Mouse (Mus musculus) left cerebral cortex, postnatal 36 days (tissue): ENCODE results near the gene Adra2b. TPM values are rescaled to one million over a fixed set of nuclear protein-coding genes. Genes with fewer than 3 reads are reported as not detected.

Experiments used
- DNase-seq, 2 experiments: peaks; one replicate each; pipeline ENCODE4 v3.0.0; 2021 to 2022; ENCODE audit warnings: low spot score in 2 of 2, mixed read lengths in 1 of 2
- intact Hi-C: fragments of 180-260 bp; cut with DNase I; formaldehyde crosslinking; loops from one replicate; pipeline ENCODE4 v1.15.1; 2025
- total RNA-seq, 2 experiments: library from RNA; stranded (reverse); gene quantifications; 2 replicates each; pipeline ENCODE4 v1.2.3; 2021

Adra2b gene
- total RNA-seq, 2 experiments from 2014 or later, result 0.25 to 0.97 TPM

DNA sequence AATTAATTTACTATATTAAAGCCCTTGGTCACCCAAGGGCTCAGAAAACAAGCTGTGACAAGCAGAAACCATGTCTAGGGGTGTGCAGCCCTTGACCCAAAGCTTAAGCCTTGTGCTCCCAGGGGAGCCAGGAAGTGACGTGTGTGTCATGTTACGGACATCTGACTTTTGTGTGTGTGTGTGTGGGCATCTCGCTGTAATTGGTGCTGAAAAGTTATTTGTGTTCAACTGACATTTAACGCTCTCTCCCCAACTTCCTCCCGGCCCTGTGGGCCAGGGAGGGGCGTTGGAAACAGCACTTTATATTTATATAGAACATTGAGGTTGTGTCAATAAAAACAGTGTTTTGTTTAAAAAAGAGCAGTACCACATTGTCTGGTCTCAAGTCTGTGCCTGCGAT is 25.0 kb upstream of the Adra2b start:
- intact Hi-C loops, result loop anchor here (10.0 kb wide), 1 partner anchor 173 kb away; no protein-coding TSS in a partner anchor
- DNase-seq, result no peak

DNA sequence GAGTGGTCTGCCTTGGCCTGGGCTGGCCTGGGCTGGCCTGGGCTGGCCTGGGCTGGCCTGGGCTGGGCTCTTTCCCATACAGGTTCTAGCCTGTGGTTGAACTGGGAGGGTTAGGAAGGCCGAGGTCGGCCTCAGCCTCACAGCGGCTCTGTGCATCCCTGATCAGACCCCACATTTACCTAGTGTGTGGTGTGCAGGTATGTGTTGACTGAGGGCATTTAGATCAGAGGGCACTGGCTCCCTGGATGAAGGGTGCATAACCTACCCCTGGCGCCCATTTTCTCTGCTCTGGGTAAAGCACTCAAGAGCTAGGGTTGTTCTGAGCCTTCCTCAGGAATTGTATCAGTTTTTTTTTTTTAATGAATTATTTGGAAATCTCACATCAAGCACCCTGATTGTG is 24.6 kb upstream of the Adra2b start, which contains the start of gene Astl:
Gene Astl (plus strand): TSS at position 224 of the 400 bp plus-strand sequence.
- DNase-seq, result no peak
- intact Hi-C loops, result loop anchor here (10.0 kb wide), 1 partner anchor 174 kb away; no protein-coding TSS in a partner anchor

DNA sequence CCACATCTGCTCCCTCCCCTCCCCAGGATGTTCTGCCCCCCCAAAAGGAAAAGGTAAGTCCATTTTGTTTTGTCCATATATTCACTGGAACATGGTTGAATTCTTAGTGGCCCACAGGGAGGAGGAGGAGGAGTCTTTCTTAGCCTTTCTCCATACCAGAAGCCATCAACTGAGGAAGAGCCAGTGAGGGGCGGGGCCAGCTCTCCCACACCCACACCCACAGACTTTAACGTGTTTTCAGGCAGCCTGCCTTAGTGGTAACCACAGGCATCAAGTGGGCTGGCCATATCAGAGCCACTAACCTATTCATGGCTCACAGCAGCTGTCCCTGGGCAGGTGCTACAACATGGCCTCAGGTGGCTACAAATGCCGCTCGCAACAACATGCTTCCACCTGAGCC is 24.2 kb upstream of the Adra2b start:
- DNase-seq, result no peak
- intact Hi-C loops, result loop anchor here (10.0 kb wide), 1 partner anchor 174 kb away; no protein-coding TSS in a partner anchor

DNA sequence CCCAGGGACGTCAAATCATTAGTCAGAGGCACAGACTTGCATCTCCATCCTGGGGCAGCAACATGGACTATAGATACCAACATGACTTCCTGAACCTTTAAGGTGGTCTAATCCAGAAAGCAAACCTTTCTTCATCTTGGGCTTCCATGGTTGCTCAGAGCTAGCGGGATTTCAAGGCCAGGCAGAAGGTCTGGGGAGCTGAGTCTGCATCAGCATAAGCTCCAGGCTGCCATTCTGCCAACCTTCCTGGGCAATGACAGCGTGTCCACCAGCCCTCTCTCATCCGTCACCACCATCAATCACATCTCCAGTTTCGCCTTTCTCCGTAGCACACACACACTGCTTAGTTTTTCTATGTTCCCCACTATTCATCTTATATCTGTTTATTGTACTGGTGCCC is 23.7 kb upstream of the Adra2b start:
- intact Hi-C loops, result loop anchor here (10.0 kb wide), 1 partner anchor 174 kb away; no protein-coding TSS in a partner anchor
- DNase-seq, result no peak

DNA sequence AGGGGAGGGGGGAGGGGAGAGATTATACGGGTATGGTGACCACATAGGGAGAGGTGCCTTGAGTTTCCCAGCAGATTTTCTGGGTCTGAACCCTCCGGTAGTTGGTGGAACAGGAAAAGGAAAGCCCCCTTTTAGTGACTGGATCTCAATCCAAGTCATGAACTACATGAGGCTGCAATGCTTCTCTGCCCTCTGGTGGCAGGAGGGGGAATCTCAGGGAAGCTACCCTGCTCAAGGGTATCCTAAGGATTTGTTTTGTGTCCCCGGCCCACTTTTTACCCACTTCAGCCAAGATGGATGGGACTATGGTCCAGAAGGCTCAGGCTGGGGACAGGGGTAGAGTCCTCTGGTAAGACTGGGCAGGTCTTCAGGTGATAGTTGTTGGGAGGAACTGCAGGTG is 21.8 kb upstream of the Adra2b start:
- peak; percentile 29 to 31 for DNase-seq
- intact Hi-C loops, result no loop called here

DNA sequence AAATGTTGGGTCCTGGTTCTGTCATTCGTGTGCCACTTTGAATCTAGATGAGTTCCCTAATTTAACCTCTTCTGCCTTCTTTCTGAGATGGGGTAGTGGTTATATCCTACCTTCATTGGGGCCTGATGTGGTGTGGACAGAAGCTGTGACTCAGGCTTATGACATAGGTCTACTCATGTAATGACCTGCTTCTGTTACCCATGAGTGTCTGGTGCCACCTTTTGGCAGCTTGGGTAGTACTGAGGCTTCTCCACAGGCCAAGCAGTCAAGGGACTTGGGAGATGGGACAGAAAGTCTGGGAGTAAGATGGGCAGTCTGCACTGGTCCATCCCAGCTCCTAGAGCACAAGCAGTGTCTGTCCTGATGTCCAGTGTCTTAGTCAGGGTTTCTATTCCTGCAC is 16.7 kb upstream of the Adra2b start:
- intact Hi-C loops, result no loop called here

DNA sequence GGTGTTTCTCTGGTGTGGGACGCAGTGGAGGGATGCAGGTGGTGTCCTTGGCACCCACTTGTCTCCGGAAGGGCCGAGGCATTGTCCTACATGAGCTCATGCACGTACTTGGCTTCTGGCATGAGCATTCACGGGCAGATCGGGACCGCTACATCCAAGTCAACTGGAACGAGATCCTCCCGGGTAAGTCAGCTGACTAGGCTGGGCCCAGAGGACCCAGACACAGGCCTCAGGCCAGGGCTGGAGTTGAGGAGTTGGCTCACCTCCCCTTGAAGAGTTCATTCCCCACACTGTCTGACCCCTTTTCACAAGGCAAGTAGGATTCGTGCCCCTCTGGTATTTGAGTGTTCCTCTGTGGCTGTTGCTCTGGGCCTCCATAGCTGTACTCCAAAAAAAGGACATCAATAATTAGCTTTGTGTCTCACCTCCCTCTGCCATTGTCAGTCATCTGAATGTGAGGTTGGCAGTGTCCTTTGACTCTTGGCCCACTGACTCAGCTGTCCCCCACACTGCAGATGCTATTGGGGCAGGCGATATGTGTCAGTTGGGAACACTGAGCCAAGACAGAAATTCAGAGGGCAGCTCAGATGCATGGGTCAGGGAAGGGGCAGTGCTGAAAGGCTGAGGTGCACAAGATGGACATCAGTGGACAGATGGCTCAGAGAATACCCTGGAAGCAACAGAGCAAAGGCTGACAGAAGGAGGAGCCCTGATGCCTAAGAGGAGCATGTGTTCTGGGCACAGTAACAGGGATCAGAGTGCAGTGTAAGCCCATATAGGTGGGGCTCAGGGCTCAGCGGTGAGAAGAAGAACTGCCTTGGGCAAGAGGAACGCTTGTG is 15.6 kb upstream of the Adra2b start:
- intact Hi-C loops, result no loop called here
- DNase-seq, result no peak

More for the DNA sequence above, 16.7 kb upstream of the Adra2b start:
- DNase-seq, result no peak

DNA sequence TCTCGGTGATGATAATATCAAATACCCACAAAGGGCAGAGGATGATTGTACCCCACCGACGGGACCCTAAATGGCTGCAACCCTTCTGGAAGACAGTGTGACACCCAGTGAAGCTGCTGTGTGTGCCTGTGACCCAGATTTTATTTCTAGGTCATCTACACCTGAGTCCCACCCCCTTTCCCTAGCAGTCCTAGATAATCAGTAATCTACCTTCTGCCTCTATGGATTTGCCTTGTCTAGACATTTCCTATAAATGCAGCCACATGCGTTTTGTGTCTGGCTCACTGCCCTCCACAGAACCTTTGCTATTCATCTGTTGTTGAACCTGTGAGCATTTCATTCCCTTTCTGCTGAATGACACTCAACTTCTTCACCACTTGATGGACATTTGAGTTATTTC is 9.1 kb upstream of the Adra2b start:
- DNase-seq, result no peak

DNA sequence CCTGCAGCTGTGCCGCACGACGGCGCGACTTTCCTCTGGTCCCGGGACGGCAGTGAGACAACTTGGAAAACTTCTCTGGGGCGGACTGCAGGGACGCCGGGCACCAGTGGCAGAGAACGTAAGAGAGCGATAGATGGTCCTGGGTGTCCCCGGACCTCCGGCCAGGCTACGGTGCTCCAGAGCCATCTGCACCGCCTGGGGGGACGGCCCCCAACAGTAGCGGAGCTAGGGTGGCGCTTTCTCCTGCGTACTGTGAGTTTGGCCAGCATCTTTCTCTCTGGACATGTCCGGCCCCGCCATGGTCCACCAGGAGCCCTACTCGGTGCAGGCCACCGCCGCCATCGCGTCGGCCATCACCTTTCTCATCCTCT is 259 bp downstream of the Adra2b start:
- intact Hi-C loops, result loop anchor here (5.0 kb wide), 1 partner anchor 194 kb away; no protein-coding TSS in a partner anchor
- DNase-seq, result no peak

More for the DNA sequence above, 9.1 kb upstream of the Adra2b start:
- intact Hi-C loops, result no loop called here

DNA sequence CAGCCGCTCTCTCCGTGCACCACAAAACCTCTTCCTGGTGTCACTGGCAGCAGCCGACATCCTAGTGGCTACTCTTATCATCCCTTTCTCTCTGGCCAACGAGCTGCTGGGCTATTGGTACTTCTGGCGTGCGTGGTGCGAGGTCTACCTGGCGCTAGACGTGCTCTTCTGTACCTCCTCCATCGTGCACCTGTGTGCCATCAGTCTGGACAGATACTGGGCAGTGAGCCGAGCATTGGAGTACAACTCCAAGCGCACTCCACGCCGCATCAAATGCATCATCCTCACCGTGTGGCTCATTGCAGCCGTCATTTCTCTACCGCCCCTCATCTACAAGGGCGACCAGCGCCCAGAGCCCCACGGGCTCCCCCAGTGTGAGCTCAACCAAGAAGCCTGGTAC is 688 bp downstream of the Adra2b start:
- intact Hi-C loops, result loop anchor here (5.0 kb wide), 1 partner anchor 194 kb away; no protein-coding TSS in a partner anchor
- no peak for DNase-seq

DNA sequence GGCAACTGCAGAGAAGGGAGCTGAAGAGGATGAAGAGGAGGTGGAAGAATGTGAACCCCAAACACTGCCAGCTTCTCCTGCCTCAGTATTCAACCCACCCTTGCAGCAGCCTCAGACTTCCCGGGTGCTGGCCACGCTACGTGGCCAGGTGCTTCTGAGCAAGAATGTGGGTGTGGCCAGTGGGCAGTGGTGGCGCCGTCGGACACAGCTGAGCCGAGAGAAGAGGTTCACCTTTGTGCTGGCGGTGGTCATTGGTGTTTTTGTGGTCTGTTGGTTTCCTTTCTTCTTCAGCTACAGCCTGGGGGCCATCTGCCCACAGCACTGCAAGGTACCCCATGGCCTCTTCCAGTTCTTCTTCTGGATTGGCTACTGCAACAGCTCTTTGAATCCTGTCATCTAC is 1.4 kb downstream of the Adra2b start:
- intact Hi-C loops, result loop anchor here (5.0 kb wide), 1 partner anchor 193 kb away; no protein-coding TSS in a partner anchor

DNA sequence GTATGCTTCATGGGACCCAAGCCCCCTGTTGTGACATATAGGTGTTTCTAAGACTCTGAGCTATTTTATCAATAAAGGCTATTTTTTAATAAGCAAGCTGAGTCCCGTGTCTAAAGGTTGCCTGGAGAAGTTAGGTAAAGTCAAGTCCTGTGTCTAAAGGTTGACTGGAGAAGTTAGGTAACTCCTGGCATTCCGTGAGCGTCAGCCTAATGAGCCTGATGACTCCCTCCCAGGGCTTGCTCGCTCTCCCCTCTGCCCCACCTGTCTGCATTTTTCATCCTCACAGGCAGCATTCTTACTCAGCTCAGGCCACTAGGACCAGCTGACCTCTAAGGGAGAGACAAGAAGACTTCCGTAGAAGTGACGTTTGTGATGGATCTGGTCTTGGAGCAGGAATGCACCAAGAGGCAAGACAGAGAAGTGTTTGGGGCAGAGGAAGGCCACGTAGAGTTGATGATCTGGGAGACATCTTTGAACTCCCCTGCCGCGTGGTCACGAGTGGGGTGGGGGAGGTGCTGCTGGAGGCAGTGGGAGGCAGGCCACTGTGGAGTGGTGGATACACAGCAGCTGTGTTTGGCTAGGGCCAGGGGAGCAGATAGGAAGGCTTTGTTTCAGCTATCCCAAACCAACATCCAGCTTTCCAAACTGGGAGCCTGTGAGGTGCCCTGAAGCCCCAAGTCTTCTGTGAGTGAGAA is 4.3 kb downstream of the Adra2b start:
- intact Hi-C loops, result no loop called here
- DNase-seq, result no peak

More for the DNA sequence above, 1.4 kb downstream of the Adra2b start:
- DNase-seq, result no peak

DNA sequence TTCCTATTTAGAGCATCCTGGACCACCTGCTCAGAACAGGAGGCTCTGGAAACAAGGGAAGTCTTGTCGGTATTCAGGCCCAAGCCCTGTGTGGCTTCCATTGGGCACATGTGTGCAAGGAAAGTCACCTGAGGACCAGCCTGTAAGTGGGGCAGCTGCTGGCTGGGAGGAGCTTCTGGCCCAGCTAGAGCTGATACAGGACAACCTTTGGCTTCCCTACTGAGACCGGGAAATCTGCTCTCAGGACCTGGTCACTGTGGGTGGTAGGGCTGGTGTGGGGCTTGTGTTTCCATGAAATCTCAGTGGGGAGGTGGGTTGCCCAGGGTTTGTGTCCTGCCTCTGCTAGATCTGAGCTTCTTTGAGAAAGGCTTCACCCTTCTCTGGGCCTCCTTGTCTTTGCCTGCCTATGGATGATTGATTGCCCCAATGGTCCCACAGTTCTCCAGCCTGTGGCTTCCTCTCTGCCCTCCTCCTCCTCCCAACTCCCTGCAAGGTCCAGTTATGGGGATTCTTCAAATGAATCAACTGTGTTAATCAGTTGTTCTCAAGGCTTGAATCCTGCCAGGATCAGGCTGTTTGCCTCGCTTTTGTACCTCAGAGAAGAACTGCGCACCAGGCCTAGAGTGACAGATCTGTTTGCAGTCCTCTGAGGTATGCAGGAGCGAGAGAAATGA is 6.8 kb downstream of the Adra2b start:
- DNase-seq, result no peak

DNA sequence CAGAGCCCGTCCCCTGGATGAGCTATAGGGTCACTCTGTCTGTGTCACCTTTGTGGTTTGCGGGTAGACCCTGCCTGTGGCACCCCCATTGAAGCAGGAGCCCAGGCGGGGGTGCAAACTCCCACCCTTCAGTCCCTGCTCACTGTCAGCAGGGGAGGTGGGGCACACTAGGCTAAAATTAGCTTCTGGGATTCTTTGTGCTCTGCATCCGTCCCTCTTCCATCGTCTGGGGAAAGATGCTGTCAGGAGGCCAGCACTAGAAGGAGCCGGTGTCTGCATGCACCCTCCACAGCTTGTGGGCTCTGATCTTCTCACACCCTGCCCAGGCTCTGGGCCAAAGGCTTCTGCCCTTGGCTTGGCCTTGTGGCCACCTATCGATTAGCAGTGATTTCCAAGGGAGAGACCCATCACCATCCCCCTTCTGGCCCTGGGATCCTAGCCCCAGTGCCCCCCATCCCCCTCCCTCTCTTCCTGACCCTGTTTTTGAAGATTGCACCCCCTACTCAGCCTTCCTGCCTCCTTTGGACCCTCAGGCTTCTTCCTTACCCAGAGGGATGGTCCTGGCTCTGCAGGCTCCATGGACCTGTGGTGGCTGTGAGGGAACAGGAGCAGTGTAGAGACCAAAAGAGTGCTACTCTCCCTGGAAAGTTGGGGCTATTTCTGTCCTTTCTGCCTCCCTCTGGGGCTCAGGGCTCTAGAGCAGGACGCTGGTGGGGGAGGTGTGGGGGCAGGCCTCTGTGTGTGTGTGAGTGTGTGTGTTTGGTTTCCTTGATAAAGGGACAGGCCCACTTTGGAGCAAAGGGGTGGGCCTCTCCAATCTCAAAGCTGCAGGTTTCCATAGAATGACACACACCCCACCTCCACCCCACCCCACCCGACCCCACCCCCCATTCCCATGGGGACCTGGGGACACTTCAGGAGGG is 7.8 kb downstream of the Adra2b start:
- no peak for DNase-seq
- intact Hi-C loops, result loop anchor here (5.0 kb wide), 1 partner anchor 41 kb away; no protein-coding TSS in a partner anchor

More for the DNA sequence above, 6.8 kb downstream of the Adra2b start:
- intact Hi-C loops, result loop anchor here (5.0 kb wide), 1 partner anchor 42 kb away; no protein-coding TSS in a partner anchor

DNA sequence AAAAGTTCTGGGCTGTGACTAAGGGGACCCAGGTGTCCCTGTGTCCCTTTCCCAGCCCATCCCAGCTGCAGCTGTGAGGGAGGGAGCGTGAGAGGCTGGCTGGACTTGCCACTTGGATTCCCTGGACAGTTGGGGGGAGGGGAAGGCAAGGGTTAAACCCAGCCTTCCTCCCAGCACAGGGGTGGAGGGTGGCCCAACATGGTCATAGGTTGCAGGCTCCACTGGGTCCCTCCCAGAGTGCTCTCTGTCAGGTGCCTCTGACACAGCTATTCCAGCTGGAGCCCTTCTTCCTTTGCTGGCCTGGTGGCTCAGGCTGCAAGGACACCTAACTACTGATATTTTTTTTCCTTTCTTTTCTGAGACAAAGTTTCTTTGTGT is 8.5 kb downstream of the Adra2b start:
- DNase-seq, result no peak
- intact Hi-C loops, result loop anchor here (5.0 kb wide), 1 partner anchor 41 kb away; no protein-coding TSS in a partner anchor

DNA sequence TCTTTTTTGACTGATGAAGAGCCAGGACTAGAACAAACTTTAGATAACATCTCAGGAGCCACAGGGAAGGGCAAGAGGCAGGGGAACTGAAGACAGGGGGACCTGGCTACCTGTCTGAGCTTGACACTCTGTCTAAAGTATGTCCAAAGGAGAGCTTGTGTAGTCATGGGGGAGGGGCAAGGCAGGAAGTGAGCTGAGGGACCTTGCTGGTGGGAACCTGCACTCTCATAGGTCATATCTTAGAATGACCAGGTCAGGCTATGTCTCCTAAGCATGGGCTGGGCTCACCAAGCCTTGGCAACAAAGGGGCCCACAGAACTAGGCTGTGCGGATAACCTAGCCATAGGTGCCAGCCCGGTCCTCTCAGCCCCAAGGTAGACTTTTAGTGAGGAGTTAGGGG is 9.1 kb downstream of the Adra2b start:
- intact Hi-C loops, result loop anchor here (5.0 kb wide), 1 partner anchor 40 kb away; no protein-coding TSS in a partner anchor
- DNase-seq, result no peak

DNA sequence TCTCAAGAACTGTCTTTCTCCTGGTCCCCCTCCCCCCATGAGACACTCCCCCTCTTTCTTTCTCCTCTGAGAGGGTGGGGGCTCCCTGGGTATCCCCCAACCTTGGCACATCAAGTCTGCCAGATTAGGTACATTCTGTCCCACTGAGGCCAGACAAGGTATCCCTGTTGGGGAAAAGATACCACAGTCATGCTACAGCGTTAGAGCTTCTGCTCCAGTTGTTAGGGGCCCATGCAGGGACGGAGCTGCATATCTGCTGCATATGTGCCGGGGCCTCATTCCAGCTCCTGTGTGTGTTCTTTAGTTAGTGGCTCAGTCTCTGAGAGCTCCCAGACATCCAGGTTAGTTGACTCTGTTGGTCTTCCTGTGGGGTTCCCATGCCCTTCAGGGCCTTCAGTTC is 11.1 kb downstream of the Adra2b start:
- DNase-seq, result no peak
- intact Hi-C loops, result loop anchor here (5.0 kb wide), 1 partner anchor 38 kb away; no protein-coding TSS in a partner anchor

DNA sequence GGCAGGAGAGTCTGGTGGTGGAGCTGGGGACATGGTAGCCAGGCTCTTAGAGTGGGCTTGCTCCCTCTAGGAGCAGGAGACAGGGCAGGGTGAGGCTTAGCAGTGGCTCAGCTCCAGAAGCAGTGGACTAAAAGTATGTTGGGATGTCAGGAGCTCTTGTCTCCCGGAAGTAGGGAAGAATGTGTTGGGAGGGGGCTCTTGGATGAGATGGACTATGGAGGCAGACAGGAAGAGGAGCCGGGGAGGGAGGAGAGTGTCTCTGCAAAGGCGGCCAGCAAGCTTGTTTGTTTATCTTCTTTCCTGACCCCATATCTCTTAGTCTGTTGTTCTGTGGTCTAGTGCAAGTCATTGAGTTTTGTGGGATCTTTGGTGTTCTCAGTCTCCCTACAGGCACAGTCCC is 12.1 kb downstream of the Adra2b start:
- intact Hi-C loops, result no loop called here
- no peak for DNase-seq
